Mouse (Mus musculus) neural tube, embryonic 12.5 days (tissue): ENCODE results near the gene Zic2. TPM values are rescaled to one million over a fixed set of nuclear protein-coding genes. Genes with fewer than 3 reads are reported as not detected.

ENCODE experiments used
- ATAC-seq: fragments of 200-750 bp; cut with Nextera tagmentation; 2 replicates; pipeline ENCODE4 v1.8.0; 2017; ENCODE audit warnings: low read depth, mild to moderate bottlenecking, moderate TSS enrichment, moderate library complexity; ENCODE audit not compliant: low FRiP score
- H3K27ac ChIP-seq: fragments of 300-500 bp; sonication (generic); 2 replicates; pipeline ENCODE4 v1.5.1; 2016
- H3K27me3 ChIP-seq: fragments of 300-500 bp; sonication (generic); replicated peaks from 2 replicates; pipeline ENCODE4 v1.6.1; 2016; ENCODE audit warnings: mild to moderate bottlenecking
- H3K36me3 ChIP-seq: fragments of 300-500 bp; sonication (generic); 2 replicates; pipeline ENCODE4 v1.6.1; 2016; ENCODE audit warnings: mild to moderate bottlenecking
- H3K4me1 ChIP-seq: fragments of 300-500 bp; sonication (generic); 2 replicates; pipeline ENCODE4 v1.6.1; 2016
- H3K4me2 ChIP-seq: fragments of 300-500 bp; sonication (generic); replicated peaks from 2 replicates; pipeline ENCODE4 v1.6.1; 2016; ENCODE audit warnings: mild to moderate bottlenecking
- H3K4me3 ChIP-seq: fragments of 300-500 bp; sonication (generic); 2 replicates; pipeline ENCODE4 v1.5.1; 2016
- H3K9ac ChIP-seq: fragments of 300-500 bp; sonication (generic); 2 replicates; pipeline ENCODE4 v1.6.1; 2016; ENCODE audit warnings: mild to moderate bottlenecking
- H3K9me3 ChIP-seq: fragments of 300-500 bp; sonication (generic); 2 replicates; pipeline ENCODE4 v1.6.1; 2016; ENCODE audit warnings: mild to moderate bottlenecking
- WGBS: fragments of 180-500 bp; shearing (Covaris S2); methylation state at CpG from one replicate; pipeline ENCODE4 v1.1.7; 2016; 5-methylcytosine and 5-hydroxymethylcytosine counted together
- polyA plus RNA-seq: library from polyadenylated mRNA; unstranded; fragments of >200 nt; fragmentation: Nextera tagmentation; extraction: Ambion mirVana; gene quantifications from 2 replicates; pipeline ENCODE4 v1.2.1, GENCODE M21; 2016

Gene Zic2
- polyA plus RNA-seq, 1 experiment from 2014 or later, result 11.6 TPM

GRCm38 (mm10) chr14:122472647-122473046 is 2.6 kb upstream of the Zic2 start:
- no peaks in the 10 kb centered on the region for H3K9me3 ChIP-seq
- peaks cover 73% of the 10 kb centered on the region for H3K27me3 ChIP-seq
- 4% methylated on average over 5 of the region's 5 CpGs for WGBS
- peak overlapping the region; percentile 35; the same call in 1 of the 2 replicates for H3K9ac ChIP-seq
- peak overlapping the region; percentile 73 for H3K4me2 ChIP-seq
- H3K36me3 ChIP-seq, result no peaks in the 10 kb centered on the region
- no peak for ATAC-seq
- H3K4me1 ChIP-seq, result peaks cover 34% of the 10 kb centered on the region
- no peak overlapping the region for H3K27ac ChIP-seq
- peak overlapping the region; percentile 69 for H3K4me3 ChIP-seq

DNA sequence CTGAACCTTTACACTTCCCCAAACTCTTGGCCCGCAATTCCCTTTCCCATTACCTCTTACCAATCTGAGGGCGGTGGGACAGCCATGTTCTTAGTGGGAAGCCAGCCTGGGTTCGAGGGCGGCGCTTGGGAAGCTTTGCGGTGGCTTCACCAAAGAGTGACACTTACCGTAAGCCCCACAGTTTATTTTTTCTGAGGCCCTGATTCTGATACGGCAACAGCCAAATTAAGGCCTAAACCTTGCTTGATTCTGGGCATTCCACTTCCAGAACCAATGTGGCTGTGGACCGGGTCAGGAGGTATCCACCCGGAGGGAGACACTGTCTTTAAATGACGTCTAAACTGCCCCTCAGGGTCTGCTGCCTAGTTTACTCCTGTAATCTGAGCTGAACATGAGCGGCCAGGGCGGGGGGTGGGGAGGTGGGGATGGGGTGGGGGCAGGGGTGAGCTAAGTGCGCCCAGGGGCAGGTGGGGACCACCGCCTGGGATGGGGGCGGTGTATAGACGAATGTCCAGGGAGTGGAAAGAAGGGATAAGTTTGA is 2.0 kb upstream of the Zic2 start:
- 0 out of 2 replicates have a peak, but pooled peaks have one; percentile 0 for ATAC-seq
- peaks cover 35% of the 10 kb centered on the region for H3K4me1 ChIP-seq
- no peaks in the 10 kb centered on the region for H3K9me3 ChIP-seq
- 3% methylated on average over 17 of the region's 17 CpGs for WGBS
- peaks cover 70% of the 10 kb centered on the region for H3K27me3 ChIP-seq
- H3K36me3 ChIP-seq, result no peaks in the 10 kb centered on the region
- H3K27ac ChIP-seq, result 0 out of 2 replicates have a peak overlapping the region, but pooled peaks have one; percentile 43
- peak overlapping the region; percentile 69 for H3K4me3 ChIP-seq
- peak overlapping the region; percentile 35; the same call in 1 of the 2 replicates for H3K9ac ChIP-seq
- H3K4me2 ChIP-seq, result peak overlapping the region; percentile 73

DNA sequence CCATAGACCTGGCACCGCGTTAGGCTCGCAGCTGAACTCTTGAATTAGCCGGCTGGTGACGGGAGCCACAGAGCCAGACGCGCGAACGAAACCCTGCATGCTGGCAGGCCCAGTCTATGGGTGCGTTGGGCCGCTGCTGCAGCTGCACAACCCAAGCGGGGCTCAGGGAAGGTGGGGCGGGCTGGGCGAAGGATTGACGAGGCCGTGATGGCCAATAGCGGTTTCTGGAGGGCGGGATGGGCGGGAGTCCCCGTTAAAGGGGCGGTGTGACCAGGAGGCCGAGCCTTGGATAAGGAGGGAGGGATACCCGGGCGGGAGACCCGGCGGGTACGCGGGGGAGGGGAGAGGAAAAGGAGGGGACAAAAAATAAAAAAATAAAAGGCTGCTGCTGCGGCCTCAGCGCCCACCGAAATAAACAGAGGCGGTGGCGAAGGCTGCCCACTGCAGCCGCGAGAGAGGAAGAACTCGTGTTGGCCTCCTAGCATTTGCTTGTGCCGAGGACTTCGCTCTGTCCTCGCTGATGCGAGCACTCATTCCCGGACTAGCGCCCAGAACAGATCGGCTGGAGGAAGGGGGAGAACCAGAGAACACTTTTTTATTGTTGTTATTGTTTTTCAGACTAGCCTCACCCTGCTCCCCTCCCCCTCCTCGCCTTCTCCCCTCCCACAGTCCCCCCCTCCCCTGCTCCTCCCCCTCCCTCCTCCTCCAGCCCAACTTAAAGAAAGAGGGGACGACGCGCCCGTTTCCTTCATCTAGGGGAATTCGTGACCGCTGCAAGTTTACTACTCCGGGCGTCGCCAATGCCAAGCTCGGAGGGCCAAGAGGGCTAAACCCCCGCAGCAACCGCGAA is 969 bp upstream of the Zic2 start:
- H3K36me3 ChIP-seq, result no peaks in the 10 kb centered on the region
- peak overlapping the region; percentile 73 for H3K4me2 ChIP-seq
- peak overlapping the region; percentile 92 for H3K9ac ChIP-seq
- under 1% methylated on average over 57 of the region's 57 CpGs for WGBS
- H3K27ac ChIP-seq, result peak overlapping the region; percentile 92
- ATAC-seq, result peak; percentile 87
- H3K4me3 ChIP-seq, result peak overlapping the region; percentile 69
- peaks cover 69% of the 10 kb centered on the region for H3K27me3 ChIP-seq
- H3K9me3 ChIP-seq, result no peaks in the 10 kb centered on the region
- H3K4me1 ChIP-seq, result peaks cover 35% of the 10 kb centered on the region

GRCm38 (mm10) chr14:122475557-122476040 is 364 bp downstream of the Zic2 start:
- Histone ChIP-seq H3K9ac (peak overlapping the region; percentile 92), H3K27me3 (peaks cover 61% of the 10 kb centered on the region), H3K4me3 (peak overlapping the region; percentile 69), H3K9me3 (no peaks in the 10 kb centered on the region), H3K27ac (peak overlapping the region; percentile 92), H3K4me2 (peak overlapping the region; percentile 73), H3K4me1 (peaks cover 35% of the 10 kb centered on the region), H3K36me3 (no peaks in the 10 kb centered on the region)
- ATAC-seq, result no peak
- under 1% methylated on average over 65 of the region's 65 CpGs for WGBS

DNA sequence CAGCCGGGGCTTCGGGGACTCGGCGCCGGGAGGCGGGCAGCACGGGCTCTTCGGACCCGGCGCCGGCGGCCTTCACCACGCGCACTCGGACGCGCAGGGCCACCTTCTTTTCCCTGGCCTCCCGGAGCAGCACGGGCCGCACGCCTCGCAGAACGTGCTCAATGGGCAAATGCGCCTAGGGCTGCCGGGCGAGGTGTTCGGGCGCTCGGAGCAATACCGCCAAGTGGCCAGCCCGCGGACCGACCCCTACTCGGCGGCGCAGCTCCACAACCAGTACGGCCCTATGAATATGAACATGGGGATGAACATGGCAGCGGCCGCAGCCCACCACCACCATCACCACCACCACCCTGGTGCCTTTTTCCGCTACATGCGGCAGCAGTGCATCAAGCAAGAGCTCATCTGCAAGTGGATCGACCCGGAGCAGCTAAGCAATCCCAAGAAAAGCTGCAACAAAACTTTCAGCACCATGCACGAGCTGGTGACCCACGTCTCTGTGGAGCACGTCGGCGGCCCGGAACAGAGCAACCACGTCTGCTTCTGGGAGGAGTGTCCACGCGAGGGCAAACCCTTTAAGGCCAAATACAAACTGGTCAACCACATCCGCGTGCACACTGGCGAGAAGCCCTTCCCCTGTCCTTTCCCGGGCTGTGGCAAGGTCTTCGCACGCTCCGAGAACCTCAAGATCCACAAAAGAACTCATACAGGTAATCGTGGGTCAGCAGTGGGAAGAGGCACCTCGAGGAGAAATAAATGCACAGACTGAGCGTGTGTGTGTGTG is 996 bp downstream of the Zic2 start:
- Histone ChIP-seq H3K4me3 (peak overlapping the region; percentile 69), H3K36me3 (no peaks in the 10 kb centered on the region), H3K27me3 (peaks cover 59% of the 10 kb centered on the region), H3K9me3 (no peaks in the 10 kb centered on the region), H3K4me2 (peak overlapping the region; percentile 73), H3K27ac (peak overlapping the region; percentile 92), H3K9ac (peak overlapping the region; percentile 92), H3K4me1 (peaks cover 35% of the 10 kb centered on the region)
- no peak for ATAC-seq
- under 1% methylated on average over 62 of the region's 62 CpGs for WGBS

DNA sequence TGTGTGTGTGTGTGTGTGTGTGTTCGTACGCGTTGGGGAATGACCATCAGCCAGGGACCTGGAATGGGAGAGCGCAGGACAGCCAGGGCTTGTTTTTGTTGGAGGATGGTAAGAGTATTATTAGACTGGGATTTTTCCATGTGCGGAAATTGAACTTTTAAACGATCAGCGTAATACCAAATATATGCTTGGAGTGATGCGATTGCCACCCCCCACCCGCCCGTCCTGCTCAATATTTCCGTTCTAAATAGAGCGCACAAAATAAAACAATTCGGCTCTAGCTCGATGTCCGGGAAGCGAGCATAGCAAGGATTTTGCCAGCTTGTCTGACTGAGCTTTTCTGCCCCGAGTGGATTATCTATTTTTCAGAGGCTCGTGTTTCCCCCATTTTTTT is 1.6 kb downstream of the Zic2 start:
- H3K36me3 ChIP-seq, result no peaks in the 10 kb centered on the region
- peak overlapping the region; percentile 92; the same call in 1 of the 2 replicates for H3K27ac ChIP-seq
- WGBS, result under 1% methylated on average over 18 of the region's 18 CpGs
- peak overlapping the region; percentile 92 for H3K9ac ChIP-seq
- H3K4me2 ChIP-seq, result peak overlapping the region; percentile 73
- peaks cover 36% of the 10 kb centered on the region for H3K4me1 ChIP-seq
- H3K27me3 ChIP-seq, result peaks cover 59% of the 10 kb centered on the region
- H3K9me3 ChIP-seq, result no peaks in the 10 kb centered on the region
- peak overlapping the region; percentile 69 for H3K4me3 ChIP-seq
- ATAC-seq, result no peak

DNA sequence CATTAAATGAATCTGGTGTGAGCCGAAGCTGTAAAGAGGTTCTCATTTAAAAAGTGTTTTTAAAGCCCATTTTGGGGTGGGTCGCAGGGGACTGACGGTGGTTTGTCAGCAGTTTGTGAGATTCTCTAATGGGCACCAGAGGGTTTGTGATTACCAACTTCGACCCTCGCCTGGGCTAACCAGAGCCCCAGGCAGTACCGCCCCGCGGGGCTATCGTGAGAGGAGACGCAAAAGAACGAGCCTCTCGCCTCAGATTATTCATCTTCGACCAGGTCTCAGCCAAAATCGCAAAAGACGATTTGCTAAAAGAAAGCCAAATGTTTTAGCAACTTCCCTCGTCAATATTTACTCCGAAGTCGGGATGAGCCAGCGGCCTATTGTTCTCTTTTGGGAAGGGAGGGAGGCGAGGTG is 2.0 kb downstream of the Zic2 start:
- H3K36me3 ChIP-seq, result no peaks in the 10 kb centered on the region
- peak overlapping the region; percentile 73 for H3K4me2 ChIP-seq
- peaks cover 62% of the 10 kb centered on the region for H3K27me3 ChIP-seq
- no peak overlapping the region for H3K27ac ChIP-seq
- H3K9ac ChIP-seq, result peak overlapping the region; percentile 92
- WGBS, result under 1% methylated on average over 20 of the region's 20 CpGs
- peak overlapping the region; percentile 69 for H3K4me3 ChIP-seq
- ATAC-seq, result no peak
- no peaks in the 10 kb centered on the region for H3K9me3 ChIP-seq
- peaks cover 41% of the 10 kb centered on the region for H3K4me1 ChIP-seq

DNA sequence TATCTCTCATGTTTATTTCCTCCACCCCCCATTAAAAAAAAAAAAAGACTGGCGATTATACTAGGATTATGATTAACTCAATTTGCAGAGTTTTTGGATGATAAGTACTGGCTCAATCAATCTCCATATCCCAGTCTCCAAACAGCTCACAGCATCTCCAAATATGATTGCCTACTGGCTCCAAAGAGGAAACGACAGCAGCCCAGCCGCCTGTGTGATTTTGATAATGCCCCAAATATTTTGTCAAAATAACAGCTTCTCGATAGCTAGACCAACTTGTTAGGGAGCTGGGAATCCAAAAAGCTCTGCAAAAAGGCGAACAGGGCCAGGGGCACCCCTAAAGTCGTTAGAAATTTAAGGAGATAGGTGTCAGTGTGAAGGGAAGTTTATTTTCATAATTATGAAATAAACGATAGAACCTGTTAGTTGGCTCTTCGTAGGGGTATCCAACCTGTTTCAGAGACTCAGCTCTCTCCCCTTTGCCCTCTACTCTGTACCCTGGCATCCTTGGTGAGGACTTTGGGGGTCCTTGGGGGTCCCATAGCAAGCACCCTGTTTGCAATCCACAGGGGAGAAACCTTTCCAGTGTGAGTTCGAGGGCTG is 2.8 kb downstream of the Zic2 start:
- Histone ChIP-seq H3K27ac (peak overlapping the region; percentile 50; the same call in 1 of the 2 replicates), H3K9me3 (no peaks in the 10 kb centered on the region), H3K9ac (peak overlapping the region; percentile 92), H3K4me2 (peak overlapping the region; percentile 73), H3K36me3 (no peaks in the 10 kb centered on the region), H3K27me3 (peaks cover 58% of the 10 kb centered on the region), H3K4me1 (peaks cover 40% of the 10 kb centered on the region), H3K4me3 (peak overlapping the region; percentile 69)
- 3% methylated on average over 9 of the region's 9 CpGs for WGBS
- ATAC-seq, result no peak

DNA sequence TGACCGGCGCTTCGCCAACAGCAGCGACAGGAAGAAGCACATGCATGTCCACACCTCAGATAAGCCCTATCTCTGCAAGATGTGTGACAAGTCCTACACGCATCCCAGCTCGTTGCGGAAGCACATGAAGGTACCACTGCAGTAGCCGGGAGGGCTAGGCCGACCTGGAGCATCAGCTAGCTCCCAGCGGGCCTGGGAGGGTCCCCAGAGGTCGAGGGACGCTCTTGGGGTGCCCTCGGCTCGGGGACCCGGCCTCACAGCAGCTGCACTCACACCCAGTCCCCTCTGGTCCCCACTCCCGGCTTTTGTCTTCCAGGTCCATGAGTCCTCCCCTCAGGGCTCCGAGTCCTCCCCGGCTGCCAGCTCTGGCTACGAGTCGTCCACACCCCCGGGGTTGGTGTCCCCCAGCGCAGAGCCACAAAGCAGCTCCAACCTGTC is 3.4 kb downstream of the Zic2 start:
- peaks cover 35% of the 10 kb centered on the region for H3K4me1 ChIP-seq
- no peak for ATAC-seq
- H3K27ac ChIP-seq, result peak overlapping the region; percentile 50; the same call in 1 of the 2 replicates
- H3K4me3 ChIP-seq, result peak overlapping the region; percentile 69
- H3K36me3 ChIP-seq, result no peaks in the 10 kb centered on the region
- peak overlapping the region; percentile 73 for H3K4me2 ChIP-seq
- WGBS, result under 1% methylated on average over 22 of the region's 22 CpGs
- H3K9ac ChIP-seq, result peak overlapping the region; percentile 92
- peaks cover 56% of the 10 kb centered on the region for H3K27me3 ChIP-seq
- H3K9me3 ChIP-seq, result no peaks in the 10 kb centered on the region

DNA sequence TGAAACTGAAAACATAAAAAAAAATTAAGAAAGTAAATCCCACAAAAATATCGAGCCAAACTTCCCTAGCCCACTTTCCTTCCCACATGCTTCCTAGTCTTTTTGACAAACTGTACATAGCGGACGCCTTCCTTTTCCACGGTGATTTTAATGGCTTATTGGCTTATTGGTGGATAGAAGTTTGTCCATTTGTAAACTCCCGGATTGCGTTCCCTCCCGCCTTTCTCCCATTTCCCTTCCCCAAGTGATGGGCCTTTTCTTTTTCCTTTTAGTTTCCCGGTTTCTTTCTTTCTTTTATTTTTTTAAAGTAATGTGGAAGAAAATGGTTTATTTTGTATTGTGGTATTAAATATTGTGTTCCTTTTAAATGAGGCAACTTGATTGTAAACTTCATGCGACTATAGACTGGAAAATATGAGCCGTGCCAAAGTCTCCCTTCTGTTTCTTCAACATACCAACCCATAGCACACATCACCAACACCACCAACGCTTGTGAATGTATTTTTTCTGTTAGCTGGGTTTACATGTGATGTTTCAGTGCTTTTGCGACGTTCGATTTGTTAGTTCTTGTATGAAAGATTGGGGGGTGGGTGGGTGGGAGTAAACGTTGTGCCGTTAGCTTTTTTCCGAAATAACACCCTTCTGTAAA is 4.3 kb downstream of the Zic2 start:
- WGBS, result 8% methylated on average over 17 of the region's 17 CpGs
- no peaks in the 10 kb centered on the region for H3K36me3 ChIP-seq
- peak overlapping the region; percentile 24 for H3K4me3 ChIP-seq
- peak overlapping the region; percentile 44 for H3K9ac ChIP-seq
- H3K27me3 ChIP-seq, result peaks cover 60% of the 10 kb centered on the region
- H3K4me1 ChIP-seq, result peaks cover 32% of the 10 kb centered on the region
- H3K4me2 ChIP-seq, result peak overlapping the region; percentile 73
- no peaks in the 10 kb centered on the region for H3K9me3 ChIP-seq
- no peak for ATAC-seq
- no peak overlapping the region for H3K27ac ChIP-seq

DNA sequence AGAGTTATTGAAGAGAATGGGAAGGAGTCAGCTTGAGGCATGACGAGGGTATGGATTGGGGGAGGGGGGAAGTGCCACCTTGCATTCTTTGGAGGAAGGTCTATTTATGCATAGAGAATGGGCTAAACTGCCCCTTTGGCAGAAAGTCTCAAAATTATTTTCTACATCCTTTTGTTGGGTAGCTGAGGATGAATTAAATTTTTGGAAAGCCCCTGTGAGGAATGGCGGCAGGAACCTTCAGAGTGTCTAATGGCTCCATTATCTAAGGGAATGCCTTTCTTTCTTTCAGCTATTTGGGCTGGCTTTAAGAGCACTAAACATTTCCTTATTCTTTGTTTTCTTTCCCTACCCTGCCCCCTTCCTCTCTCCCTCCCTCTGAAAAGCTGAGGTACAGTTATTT is 5.1 kb downstream of the Zic2 start:
- peaks cover 60% of the 10 kb centered on the region for H3K27me3 ChIP-seq
- H3K36me3 ChIP-seq, result no peaks in the 10 kb centered on the region
- H3K4me2 ChIP-seq, result peak overlapping the region; percentile 73
- no peaks in the 10 kb centered on the region for H3K9me3 ChIP-seq
- no peak overlapping the region for H3K27ac ChIP-seq
- H3K9ac ChIP-seq, result peak overlapping the region; percentile 52; the same call in 1 of the 2 replicates
- H3K4me1 ChIP-seq, result peaks cover 24% of the 10 kb centered on the region; the same call in 1 of the 2 replicates
- no peak for ATAC-seq
- H3K4me3 ChIP-seq, result peak overlapping the region; percentile 2; the same call in 1 of the 2 replicates
- WGBS, result 9% methylated on average over 2 of the region's 2 CpGs
